Mouse (Mus musculus) megakaryocyte progenitor cell, adult 5-6 weeks (primary cell): ENCODE measurements around the gene Lzic. TPM values are rescaled to one million over a fixed set of nuclear protein-coding genes. Genes with fewer than 3 reads are reported as not detected.
"Not testable (repeated sequence)": the region's sequence is repeated elsewhere in the genome, so short reads cannot be mapped to it uniquely, and the experiment has no call there.

Experiments used
- ATAC-seq: replicated peaks from 2 replicates; pipeline ENCODE4 v1.8.0; 2016; ENCODE audit warnings: mild to moderate bottlenecking, moderate TSS enrichment, inconsistent platforms; ENCODE audit not compliant: poor library complexity
- total RNA-seq, 2 experiments: library from RNA; stranded (forward) in 1 of 2; stranded (reverse) in 1 of 2; fragments of 157-497, 149-512 nt in 1 of 2; fragments of 200-1000 nt in 1 of 2; gene quantifications; 2 replicates each; pipeline versions ENCODE4 v1.2.3 to v1.2.4; 2015 to 2017

The Lzic gene
- total RNA-seq (2015) = 25.2 and 26.8 TPM in 2 replicates
- 81.4 and 111 TPM in 2 replicates for total RNA-seq (2017)

DNA sequence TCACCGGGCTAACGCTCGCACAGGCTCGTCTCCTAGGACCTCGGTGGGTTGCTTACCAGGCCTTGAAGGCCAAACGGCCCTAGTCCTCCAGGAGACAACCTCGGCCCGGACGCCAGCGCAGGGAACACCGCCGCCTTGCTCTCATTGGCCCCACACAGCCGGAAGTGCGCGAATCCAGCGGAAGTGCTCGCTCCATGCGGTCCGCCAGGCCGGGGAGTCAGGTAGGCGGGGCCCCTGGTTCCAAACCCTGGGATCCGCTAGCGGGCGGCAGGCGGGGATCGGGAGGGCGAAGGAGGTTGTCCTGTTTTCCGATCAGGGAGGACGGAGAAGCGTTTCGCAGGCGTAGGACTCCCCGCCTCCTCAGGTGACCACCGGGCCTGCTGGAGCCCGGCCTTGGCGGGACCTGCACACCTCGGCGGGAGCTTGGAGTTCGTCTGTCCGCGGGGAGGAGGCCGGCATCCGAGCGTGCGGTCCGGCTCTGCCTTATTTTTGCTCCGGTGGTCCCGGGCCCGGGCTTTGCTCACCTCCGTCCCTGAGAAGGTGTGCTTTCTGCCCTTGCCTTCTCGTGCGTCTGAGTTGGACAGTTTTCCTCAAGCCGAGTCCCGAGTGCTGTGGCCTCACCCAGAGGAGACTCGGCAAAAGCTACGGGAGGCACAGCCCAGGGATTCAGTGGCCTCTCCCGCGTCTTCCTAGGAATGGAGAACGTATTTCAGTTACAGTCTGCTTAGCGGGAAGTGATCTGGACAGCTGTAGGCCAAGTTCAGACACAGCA is at the start of gene Lzic, which contains the start of gene Nmnat1:
Gene Lzic, plus strand, starts transcription at position 177 of the 772 bp plus-strand sequence.
Gene Nmnat1, minus strand, starts transcription at position 150 of the 772 bp plus-strand sequence.
- ATAC-seq = peak; percentile 100

DNA sequence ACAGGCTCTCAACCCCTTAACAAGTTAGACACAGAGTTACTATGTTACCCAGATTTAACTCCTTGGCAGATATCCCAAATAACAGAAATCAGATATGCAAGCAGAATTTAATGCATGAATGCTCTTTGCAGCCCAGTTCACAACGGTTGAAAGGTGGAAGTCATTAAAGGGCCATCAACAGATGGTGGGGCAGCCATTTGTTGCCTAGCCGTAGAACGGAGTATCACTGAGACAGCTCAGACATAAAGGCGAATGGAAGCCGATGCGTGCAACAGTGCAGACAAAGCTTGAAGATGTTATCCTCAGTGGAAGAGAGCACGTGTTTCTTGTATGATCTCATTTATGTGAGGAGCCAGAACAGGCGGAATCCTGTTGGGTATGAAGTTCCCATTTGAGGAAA is 44.5 kb upstream of the Lzic start:
- no peak for ATAC-seq

DNA sequence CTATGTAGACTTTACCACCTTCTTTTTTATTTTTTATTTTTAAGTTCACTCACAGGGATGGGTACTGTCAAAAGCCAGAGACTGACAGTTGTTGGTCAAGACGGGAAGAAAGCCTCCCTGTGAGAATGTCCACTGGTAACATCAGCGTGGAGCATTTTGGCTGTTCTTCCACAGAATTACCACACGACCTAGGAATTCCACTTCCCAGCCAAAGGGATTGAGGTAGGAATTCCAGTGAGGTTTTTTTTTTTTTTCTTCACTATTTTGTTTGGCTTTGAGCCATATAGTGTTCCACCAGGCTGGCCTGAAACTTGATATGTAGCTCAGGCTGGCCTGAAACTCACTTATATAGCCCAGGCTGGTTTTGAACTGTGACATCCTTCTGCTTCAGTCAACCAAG is 42.6 kb upstream of the Lzic start:
- no peak for ATAC-seq

DNA sequence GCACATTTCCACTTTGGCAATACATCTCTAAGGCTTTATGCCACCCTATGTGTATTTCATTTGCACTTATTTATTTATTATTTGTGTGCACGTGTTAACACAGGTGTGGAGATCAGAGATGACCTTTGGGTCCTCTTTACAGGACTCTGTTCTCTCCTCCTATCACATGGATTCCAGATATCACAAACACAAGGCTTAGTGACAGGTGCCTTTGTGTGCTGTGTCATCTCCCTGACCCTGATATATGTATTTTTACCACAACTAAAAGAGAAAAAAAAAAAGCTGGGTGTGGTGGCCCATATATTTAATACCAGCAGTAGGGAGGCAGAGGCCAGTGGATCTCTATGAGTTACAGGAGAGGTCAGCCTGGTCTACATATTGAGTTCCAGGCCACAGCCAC is 40.6 kb upstream of the Lzic start:
- no peak for ATAC-seq

DNA sequence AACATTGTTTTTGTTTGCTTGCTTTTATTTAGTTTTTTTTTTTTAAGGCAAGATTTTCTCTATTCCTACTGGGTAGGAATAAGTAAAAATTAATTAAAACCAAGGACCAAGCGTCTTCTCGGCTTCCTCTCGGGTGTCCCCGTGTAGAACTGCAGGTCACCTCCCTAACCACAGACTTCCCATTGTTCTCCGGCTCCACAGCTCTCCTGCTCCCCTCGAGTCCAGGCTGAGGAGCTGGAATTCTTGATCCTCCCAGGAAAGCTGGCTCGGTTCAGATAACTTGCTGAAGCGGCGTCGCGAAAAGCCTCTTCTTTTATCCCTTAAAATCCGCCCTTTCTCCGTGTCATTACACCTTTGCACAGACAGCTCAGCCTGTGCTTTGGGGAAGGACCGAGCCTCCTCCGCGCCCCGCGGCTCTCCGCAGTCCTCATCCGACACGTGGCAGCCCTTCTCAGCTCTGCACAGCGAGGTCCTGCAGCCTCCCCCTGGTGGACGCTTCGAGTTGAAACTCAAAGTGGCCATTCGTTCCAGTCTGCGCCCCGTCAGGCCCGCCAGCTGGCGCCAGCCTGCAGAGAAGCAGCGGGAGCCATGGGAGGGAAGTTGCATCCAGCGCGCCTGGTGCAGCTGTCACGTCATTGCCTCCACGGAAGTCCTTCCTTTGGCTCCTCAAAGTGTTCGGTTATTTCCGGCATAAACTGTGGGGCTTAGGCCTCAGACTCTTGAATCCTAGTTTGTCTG is 39.9 kb upstream of the Lzic start:
- ATAC-seq = peak; percentile 98

DNA sequence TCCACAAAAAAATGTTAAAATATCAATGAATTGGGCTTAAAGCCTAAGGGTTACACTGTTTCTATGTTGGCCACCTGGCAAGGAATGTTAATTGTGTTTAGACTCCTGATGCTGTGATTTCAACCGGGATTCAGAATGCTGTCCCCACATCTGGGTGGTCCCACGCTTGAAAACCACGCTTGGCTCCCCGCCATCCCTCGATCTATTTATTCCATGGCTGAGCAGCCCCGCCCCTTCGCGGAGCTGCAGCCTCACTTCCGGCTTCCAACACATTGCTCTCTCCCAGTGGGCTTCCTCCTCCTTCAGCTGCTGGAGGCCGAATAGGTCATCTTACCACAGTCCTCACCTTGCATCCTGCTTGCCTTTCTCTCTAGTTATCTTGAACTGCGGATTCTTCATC is 39.2 kb upstream of the Lzic start:
- peak; percentile 59 for ATAC-seq

DNA sequence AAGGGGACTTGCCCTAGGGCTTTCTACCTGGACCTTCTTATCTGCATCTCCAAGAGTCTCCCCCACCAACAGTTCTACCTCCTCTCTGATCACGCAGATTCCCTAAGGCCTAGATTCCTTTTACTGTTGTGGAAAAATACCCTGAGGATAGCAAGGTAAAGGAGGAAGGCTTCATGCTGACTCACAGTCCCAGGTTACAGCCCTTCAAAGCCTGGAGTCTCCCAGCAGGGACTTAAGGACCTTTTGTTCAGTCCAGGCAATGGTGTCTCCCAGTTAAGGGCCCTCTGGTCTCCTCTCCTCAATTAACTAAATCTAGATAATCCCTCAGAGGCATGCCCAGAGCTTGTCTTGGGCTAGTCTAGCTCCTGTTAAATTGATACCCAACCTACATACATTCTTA is 38.7 kb upstream of the Lzic start:
- ATAC-seq = no peak

DNA sequence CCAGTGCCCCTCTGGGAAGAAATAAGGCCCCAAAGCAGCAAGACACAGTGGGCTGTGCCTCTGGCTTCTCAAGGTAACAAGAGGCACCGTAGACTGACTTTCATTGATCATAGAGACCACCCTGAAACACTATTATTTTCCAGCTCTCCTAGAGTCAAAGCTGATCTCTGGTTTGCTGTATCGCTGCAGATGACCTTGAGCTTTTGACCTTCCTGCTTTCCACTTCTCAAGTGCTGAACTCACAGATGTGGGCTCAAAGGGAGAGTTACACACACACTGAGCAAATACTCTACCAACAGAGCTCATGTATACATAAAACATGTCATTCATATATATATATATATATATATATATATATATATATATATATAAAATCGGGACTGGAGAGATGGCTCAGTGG is 34.4 kb upstream of the Lzic start:
- no peak for ATAC-seq

DNA sequence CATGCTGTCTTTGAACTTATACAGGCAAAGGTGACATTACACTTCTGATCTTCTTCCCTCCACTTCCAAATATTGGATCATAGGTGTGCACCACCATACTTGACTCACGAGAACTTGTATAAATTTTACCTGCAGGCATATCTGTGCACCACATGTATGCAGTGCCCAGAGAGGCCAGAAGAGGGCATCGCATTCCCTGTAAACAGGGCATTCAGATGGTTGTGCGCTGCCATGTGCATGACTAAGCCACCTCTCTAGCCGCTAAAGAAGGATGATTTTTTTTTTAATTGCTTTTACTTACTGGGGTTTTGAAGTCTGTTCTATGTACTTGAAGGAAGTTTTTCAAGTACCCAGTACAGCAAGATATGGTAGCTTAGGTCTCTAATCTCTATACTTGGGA is 31.4 kb upstream of the Lzic start:
- peak; percentile 81 for ATAC-seq

DNA sequence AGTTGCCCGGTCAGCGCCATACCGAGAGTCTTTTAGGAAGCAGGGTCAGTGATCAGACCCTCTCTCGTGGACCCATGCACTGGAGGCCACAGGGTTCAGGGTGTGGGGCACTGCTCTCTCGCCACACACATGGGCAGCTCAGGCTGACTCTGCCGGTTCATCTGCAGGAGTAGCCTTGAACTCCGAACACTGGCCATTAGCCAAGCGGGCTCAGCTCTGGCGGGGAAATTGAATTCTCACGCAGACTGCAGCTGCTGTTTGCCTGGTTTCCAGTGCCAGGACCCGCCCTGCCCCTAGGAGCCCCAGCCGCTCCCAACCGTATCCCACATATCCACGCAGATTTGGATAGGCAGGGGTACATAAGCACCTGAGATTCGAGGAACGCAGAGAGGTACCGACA is 30.8 kb upstream of the Lzic start:
- no peak for ATAC-seq

DNA sequence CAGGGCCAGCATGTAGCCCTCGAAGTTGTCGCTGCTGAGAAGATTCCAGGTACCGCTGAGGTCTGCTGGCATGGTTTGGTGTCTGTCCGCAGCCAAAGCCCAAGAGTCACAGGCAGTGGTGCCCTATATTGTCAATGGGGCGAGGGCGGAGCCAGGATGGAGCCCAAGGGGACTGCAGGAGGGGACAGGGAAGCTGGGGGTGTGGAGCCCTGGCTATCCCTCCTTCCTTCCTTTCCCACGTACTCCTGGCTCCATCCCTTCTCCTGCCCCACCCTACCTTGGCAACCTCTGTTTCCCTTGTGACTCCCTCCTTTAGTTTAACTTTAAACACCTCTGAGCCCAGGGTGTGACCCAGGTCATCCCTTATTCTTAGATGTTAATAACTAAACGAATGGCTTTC is 30.1 kb upstream of the Lzic start, which contains the start of gene Rbp7:
Gene Rbp7, minus strand, starts transcription at position 100 of the 400 bp plus-strand sequence.
- no peak for ATAC-seq

DNA sequence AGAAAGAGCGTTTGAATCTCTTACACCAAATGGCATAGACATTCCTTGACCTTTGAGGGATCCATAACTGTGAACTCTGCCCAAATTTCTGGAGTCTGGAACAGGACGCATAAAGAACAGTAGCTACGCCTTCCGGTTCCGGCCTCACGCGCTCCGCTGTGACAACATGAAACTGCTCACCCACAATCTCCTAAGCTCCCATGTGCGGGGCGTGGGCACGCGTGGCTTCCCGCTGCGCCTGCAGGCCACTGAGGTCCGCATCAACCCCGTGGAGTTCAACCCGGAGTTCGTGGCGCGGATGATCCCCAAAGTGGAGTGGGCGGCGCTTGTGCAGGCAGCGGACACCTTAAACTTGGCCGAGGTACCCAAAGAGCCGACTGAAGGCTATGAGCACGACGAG is 27.9 kb upstream of the Lzic start:
- peak; percentile 66 for ATAC-seq

DNA sequence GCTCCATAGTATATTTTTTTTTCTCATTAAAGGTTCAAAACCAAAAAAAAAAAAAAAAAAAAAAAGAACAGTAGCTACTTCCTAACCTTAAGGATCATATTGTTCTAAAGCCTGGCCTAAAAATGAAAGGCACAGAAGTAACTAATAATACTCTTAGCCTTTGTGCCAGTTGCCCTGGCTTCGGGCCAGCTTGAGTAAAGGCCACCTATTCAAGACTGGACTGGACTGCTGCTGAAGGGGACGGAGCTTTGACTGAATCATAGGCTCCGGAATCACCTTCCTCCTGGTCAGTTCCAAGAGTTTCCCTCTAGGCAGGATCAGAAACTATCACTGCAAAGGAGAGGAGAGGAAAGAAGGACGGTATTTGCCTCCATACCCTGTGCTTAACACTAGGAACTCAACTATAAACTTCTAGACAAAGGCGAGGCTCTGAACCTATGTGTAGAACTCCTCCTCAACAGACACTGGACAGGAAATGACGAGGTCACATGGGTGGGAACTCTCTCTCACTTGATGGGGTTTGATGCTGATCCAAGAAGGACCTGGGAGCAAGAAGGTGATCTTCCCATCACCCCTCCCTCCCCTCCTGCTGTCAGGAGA is 27.1 kb upstream of the Lzic start:
- ATAC-seq = no peak

DNA sequence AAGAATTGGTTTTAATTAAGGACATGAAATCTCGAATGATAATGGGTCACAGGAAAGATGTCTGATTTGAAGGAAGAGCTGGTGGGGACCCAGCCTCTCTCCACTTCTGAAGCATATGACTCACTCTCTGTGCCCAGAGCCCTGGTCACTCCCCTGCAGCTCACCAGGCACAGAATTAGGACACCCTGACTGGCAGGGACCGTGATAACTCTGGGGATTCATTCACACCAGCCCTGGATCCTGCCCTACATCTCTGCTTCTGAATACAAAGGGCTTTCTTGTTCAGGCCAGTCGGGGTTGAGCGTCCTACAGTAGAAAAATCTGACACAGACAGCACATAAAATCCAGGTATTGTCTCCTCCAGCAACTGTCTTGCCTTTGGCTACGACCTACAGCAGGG is 26.5 kb upstream of the Lzic start:
- no peak for ATAC-seq

DNA sequence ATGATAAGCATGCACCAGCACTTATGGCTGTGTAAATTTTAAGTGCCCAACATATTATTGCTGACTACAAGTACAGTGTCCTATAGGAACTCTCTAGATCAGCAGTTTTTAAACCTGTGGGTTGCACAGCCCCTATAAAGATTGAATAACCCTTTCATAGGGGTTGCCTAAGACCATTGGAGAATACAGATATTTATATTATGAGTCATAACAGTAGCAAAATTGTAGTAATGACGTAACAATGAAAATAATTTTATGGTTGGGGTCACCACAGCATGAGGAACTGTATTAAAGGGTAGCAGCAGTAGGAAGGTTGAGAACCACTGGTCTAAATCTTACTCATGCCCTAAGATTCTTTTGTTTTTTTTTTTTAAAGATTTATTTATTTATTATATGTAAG is 25.6 kb upstream of the Lzic start:
- ATAC-seq = no peak

DNA sequence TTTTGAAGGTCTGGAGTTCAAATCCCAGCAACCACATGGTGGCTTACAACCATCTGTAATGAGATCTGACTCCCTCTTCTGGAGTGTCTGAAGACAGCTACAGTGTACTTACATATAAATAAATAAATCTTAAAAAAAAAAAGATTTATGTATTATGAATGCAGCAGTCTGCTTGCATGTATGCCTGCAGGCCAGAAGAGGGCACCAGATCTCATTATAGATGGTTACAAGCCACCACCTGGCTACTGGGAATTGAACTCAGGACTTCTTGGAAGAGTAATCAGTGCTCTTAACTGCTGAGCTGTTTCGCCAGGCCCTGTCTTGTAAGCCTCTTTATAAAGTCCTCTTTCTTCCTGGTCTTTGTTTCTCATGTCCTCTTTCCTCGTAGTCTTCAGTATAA is 24.6 kb upstream of the Lzic start:
- not testable (repeated sequence) for ATAC-seq

DNA sequence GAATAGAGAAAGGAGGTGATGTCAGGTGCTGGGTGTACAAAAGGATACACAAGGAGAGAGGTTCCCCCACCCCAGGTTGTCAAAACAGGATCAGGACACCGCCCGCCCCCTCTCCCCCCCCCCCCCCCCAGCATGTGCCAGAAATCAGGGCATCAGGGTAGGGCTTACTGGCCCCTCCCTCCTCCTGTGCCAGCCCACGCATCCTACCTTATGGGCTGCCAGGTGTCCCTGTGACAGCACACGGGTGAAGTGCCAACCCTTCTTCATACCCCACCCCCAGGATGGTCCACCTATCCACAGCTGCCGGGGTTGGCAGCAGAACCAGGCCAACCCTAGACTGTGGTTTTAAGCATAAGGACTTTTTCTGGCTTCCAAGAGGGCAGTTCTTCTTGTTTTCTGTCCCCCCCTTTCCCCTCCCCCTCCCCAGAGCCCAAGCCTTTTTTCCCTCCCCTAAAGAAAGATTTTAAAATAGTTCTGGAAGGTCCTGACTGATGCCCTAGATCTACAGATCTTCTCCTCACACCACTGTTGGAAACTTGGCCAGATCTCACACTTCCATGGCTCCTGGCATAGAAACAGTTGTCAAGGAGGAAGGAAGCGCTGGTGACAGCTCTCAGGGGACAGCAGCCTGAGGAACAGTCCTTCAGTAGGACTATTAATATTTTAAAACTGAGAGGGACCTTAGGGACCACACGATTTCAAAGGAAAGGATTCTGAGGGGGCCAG is 23.3 kb upstream of the Lzic start:
- no peak for ATAC-seq

DNA sequence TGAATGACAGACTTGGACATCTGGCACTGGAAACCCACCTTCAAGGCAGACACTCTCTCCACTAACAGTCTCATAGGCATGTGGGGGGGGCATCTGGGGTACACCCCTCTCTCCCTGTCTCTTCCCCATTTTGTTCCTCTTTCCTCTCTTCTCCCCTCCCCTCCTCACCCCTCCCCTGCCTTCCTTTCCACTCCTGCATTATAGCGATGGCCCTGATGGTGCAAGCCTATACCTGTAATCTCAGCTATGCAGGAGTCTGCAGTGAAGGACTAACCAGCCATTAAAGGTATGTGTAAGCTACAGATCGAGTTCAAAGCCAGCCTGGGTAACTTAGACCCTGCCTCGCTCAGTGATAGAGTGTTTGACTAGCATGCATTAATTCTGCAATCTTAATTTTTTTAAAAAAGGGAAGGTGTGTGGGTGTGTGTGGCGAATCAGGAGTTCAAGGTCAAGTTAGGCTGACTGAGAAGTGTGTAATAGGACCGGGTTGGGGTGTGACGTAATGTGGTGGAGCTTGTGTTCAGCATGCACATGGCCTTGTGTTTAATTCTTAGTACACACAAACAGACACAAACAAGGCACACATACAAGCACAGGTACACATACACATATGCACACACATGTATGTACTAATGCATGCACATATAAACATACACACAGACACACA is 22.6 kb upstream of the Lzic start:
- ATAC-seq = peak; percentile 63

DNA sequence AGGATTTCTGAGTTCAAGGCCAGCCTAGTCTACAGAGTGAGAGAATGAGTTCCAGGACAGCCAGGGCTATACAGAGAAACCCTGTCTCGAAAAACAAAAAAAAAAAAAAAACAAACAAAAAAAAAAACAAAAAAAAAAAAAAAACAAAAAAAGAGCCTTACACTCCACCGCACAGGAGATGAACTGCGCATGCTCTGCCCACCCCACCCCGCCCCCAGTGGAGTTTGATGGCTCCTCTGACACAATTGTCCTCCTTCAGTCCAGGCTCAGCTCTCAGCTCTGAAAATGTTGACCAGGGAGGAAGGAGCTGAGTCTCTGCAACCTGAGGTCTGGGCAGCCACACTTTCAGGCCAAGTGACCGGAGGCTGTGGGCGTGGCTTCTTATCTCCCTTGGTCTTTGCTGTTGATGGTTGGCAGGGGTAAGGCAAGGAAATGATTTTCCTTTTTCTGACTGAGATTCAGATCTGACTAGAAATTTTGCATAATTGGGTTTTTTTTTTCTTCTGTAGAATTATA is 21.5 kb upstream of the Lzic start:
- no peak for ATAC-seq

DNA sequence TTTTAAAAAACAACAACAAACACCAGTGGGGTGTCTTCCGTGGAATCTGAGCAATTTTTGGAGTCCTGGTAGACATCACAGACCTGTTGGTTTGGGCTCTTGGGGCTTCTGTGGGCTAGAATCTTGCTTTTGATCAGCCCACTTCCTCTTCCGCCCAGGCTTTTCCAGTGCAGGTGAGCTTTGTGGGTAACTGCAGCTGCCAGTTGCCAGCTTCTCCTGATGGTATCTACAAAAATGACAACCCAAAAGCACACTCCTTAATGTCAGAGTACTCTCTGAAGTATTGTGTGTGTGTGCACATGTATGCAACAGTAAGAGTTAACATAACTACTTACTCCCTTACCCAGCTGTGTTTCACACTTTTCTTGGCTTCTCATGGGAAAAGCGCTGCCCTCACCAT is 15.5 kb upstream of the Lzic start:
- ATAC-seq = no peak
